Comparison of ENCODE assay signal across 20 mouse cellular contexts in the genomic region with DNA sequence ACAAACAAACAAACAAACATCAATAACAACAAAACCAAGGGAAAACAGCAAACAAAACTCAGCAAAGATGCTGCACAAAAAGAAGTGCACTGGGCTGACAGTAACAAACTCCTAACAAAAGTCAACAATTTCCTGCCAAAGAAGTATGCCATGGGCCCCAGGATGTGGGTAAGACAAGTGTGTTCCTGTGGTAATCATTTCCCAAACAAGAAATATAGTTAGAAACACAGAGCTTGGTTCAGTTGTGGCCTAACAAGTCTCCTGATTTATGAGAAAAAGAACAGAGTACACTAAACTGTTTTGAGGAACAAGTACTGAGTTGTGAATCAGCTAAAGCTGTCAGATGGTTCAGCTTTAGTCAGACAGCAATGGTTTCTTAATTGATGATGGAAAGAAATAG. TPM values are rescaled to one million over a fixed set of nuclear protein-coding genes. Genes with fewer than 3 reads are reported as not detected.
DNase-seq lines count a peak whose midpoint lies in the region; ATAC-seq and TF ChIP-seq lines count a peak whose summit lies in the region.
"Had no signal": no experiment of that assay in that cellular context is flagged by ENCODE, and none has a peak within 500 bp of the region (broad histone marks: within the 10 kb centered on the region; RNA-seq: fewer than 3 reads in every experiment).

No protein-coding gene starts in this region.

- H3K9me3 ChIP-seq in intestine, embryonic 15.5 days, result no peaks in the 10 kb centered on the region
- no peaks in the 10 kb centered on the region for H3K9me3 ChIP-seq in stomach, postnatal 0 days (ENCODE audit: control insufficient read depth, low read length)
- H3K9me3 ChIP-seq: embryonic facial prominence, embryonic 13.5 days; liver, embryonic 13.5 days; midbrain, embryonic 12.5 days; neural tube, embryonic 15.5 days had no signal

- H3K4me1 ChIP-seq in spleen, adult 2 months (ENCODE audit: control insufficient read depth, insufficient read depth, insufficient read length), result no peaks in the 10 kb centered on the region
- 0 out of 2 replicates have a peak, but pooled peaks cover 2% of the 10 kb centered on the region for H3K4me1 ChIP-seq in thymus, adult 2 months (replicated peaks; ENCODE audit: control insufficient read depth, insufficient read depth, low read length)
- no peaks in the 10 kb centered on the region for H3K4me1 ChIP-seq in intestine, embryonic 15.5 days (replicated peaks)
- H3K4me1 ChIP-seq in stomach, postnatal 0 days (replicated peaks; ENCODE audit: control insufficient read depth, insufficient read depth), result no peaks in the 10 kb centered on the region
- H3K4me1 ChIP-seq: embryonic facial prominence, embryonic 13.5 days; limb, embryonic 13.5 days; liver, embryonic 13.5 days; midbrain, embryonic 12.5 days; neural tube, embryonic 15.5 days had no signal

- H3K27ac ChIP-seq in spleen, adult 2 months (ENCODE audit: insufficient read depth, low read length), result no peak overlapping the region
- H3K27ac ChIP-seq in thymus, adult 2 months (ENCODE audit: control insufficient read depth, insufficient read depth, low read length), result no peak overlapping the region
- H3K27ac ChIP-seq in intestine, embryonic 15.5 days, result no peak overlapping the region
- no peak overlapping the region for H3K27ac ChIP-seq in stomach, postnatal 0 days (replicated peaks)
- H3K27ac ChIP-seq: embryonic facial prominence, embryonic 13.5 days; limb, embryonic 13.5 days; liver, embryonic 13.5 days; macrophage; midbrain, embryonic 12.5 days; neural tube, embryonic 15.5 days had no signal

- no peaks in the 10 kb centered on the region for H3K27me3 ChIP-seq in spleen, adult 2 months (ENCODE audit: control insufficient read depth, insufficient read depth, low read length)
- no peaks in the 10 kb centered on the region for H3K27me3 ChIP-seq in thymus, adult 2 months (ENCODE audit: control insufficient read depth, insufficient read depth, low read length)
- H3K27me3 ChIP-seq in intestine, embryonic 15.5 days (replicated peaks), result no peaks in the 10 kb centered on the region
- no peaks in the 10 kb centered on the region for H3K27me3 ChIP-seq in stomach, postnatal 0 days (ENCODE audit: control insufficient read depth, insufficient read depth, low read length)
- H3K27me3 ChIP-seq: embryonic facial prominence, embryonic 13.5 days; limb, embryonic 13.5 days; liver, embryonic 13.5 days; midbrain, embryonic 12.5 days; neural tube, embryonic 15.5 days had no signal

- no peaks in the 10 kb centered on the region for H3K36me3 ChIP-seq in spleen, adult 2 months (ENCODE audit: control insufficient read depth, insufficient read depth, low read length)
- H3K36me3 ChIP-seq in thymus, adult 2 months (ENCODE audit: control insufficient read depth, insufficient read depth, low read length), result no peaks in the 10 kb centered on the region
- no peaks in the 10 kb centered on the region for H3K36me3 ChIP-seq in intestine, embryonic 15.5 days
- no peaks in the 10 kb centered on the region for H3K36me3 ChIP-seq in stomach, postnatal 0 days (ENCODE audit: control insufficient read depth, insufficient read depth, low read length)
- H3K36me3 ChIP-seq: embryonic facial prominence, embryonic 13.5 days; limb, embryonic 13.5 days; liver, embryonic 13.5 days; midbrain, embryonic 12.5 days; neural tube, embryonic 15.5 days had no signal

- TF ChIP-seq CTCF in spleen, adult 2 months (IDR thresholded peaks at IDR 0.05; ENCODE audit: extremely low read depth, insufficient read depth, insufficient read length, insufficient replicate concordance), result no peak
- no peak for TF ChIP-seq CTCF in thymus, adult 2 months (IDR thresholded peaks at IDR 0.05; ENCODE audit: borderline replicate concordance, control insufficient read depth, extremely low read depth, insufficient read depth, low read length, poor library complexity)
- TF ChIP-seq CTCF in stomach, postnatal 0 days (IDR thresholded peaks at IDR 0.05; ENCODE audit: low read depth), result no peak

- H3K4me3 ChIP-seq in spleen, adult 2 months (ENCODE audit: extremely low read depth, insufficient read depth, insufficient read length), result no peak overlapping the region
- H3K4me3 ChIP-seq in thymus, adult 2 months (ENCODE audit: control insufficient read depth, insufficient read depth, low read length), result no peak overlapping the region
- H3K4me3 ChIP-seq in intestine, embryonic 15.5 days (replicated peaks), result no peak overlapping the region
- no peak overlapping the region for H3K4me3 ChIP-seq in stomach, postnatal 0 days (ENCODE audit: low read depth, low read length)
- H3K4me3 ChIP-seq: embryonic facial prominence, embryonic 13.5 days; limb, embryonic 13.5 days; liver, embryonic 13.5 days; midbrain, embryonic 12.5 days; neural tube, embryonic 15.5 days had no signal

- no peak for TF ChIP-seq EP300 in stomach, postnatal 0 days (optimal IDR thresholded peaks at IDR 0.05)

- DNase-seq in spleen, adult 2 months (ENCODE audit: low read depth in 1 of 2, low spot score in 2 of 2), result peak; percentile 11 to 18
- no peak for DNase-seq in spleen, postnatal 10 days (ENCODE audit: low spot score in 2 of 2)
- peak; percentile 29 for DNase-seq in thymus, adult 2 months
- DNase-seq in left cerebral cortex, adult 18-20 months (ENCODE audit: low spot score in 2 of 2), result no peak
- no peak for DNase-seq in stomach, postnatal 0 days (ENCODE audit: low spot score)
- DNase-seq: adrenal gland, adult 8-10 months; cerebellum, adult 9-10 months; gastrocnemius, postnatal 25 days; kidney, postnatal 4 days; liver, embryonic 13.5 days; lung, embryonic 14.5 days; right cerebral cortex, postnatal 25 days had no signal

- no peak for TF ChIP-seq POLR2A in spleen, adult 2 months (IDR thresholded peaks at IDR 0.05; ENCODE audit: low read depth, low read length)
- TF ChIP-seq POLR2A in thymus, adult 2 months (IDR thresholded peaks at IDR 0.05; ENCODE audit: control insufficient read depth, extremely low read depth, insufficient read depth, low read length, poor library complexity), result no peak

- peak; percentile 98 to 100 for ATAC-seq in hematopoietic stem cell, adult 5-6 weeks (replicated peaks in 1 of 2; ENCODE audit: insufficient read depth in 1 of 2, low FRiP score in 2 of 2, low TSS enrichment in 1 of 2, low read depth in 1 of 2, poor library complexity in 2 of 2, severe bottlenecking in 2 of 2)
- no peak for ATAC-seq in intestine, embryonic 15.5 days
- ATAC-seq in stomach, postnatal 0 days (ENCODE audit: low FRiP score, low TSS enrichment), result no peak
- ATAC-seq: forebrain, embryonic 16.5 days had no signal

- H3K9ac ChIP-seq in intestine, embryonic 15.5 days, result no peak overlapping the region
- H3K9ac ChIP-seq in stomach, postnatal 0 days (ENCODE audit: low read length), result no peak overlapping the region
- H3K9ac ChIP-seq: embryonic facial prominence, embryonic 13.5 days; limb, embryonic 13.5 days; liver, embryonic 13.5 days; lung, embryonic 14.5 days; midbrain, embryonic 12.5 days; neural tube, embryonic 15.5 days had no signal

- H3K4me2 ChIP-seq in intestine, embryonic 15.5 days (replicated peaks), result no peak overlapping the region
- no peak overlapping the region for H3K4me2 ChIP-seq in stomach, postnatal 0 days (replicated peaks; ENCODE audit: low read depth)
- H3K4me2 ChIP-seq: embryonic facial prominence, embryonic 13.5 days; limb, embryonic 13.5 days; liver, embryonic 13.5 days; lung, embryonic 14.5 days; midbrain, embryonic 12.5 days; neural tube, embryonic 15.5 days had no signal

RNA-seq across cellular contexts. Expression of a gene that starts 46.8 kb away (rescaled TPM):
- polyA plus RNA-seq in spleen, adult 2 months (2012; rRNA removed), result 0.04 and 0.05 TPM in 2 replicates
- total RNA-seq in hematopoietic stem cell, adult 5-6 weeks (2017), result 1.8 and 3.1 TPM in 2 replicates
- polyA plus RNA-seq in thymus, adult 2 months (2012; rRNA removed), result 0.17 and 0.18 TPM in 2 replicates
- 1 to 10 TPM; 1.3 to 1.6 TPM for total RNA-seq in left cerebral cortex, adult 18-20 months (2021)
- polyA plus RNA-seq in intestine, embryonic 15.5 days (2015; fragmentation: Nextera tagmentation; extraction: Ambion mirVana), result 0.04 and 0.21 TPM in 2 replicates
- polyA plus RNA-seq in stomach, postnatal 0 days (2015; fragmentation: Nextera tagmentation; extraction: Ambion mirVana), result 0.02 and 0.11 TPM in 2 replicates

Comparison
In these comparisons a context has a peak if more than half of its experiments do, and no peak if none do; other contexts are left out.
1. DNase-seq: peak in spleen, adult 2 months (2 of 2) and thymus, adult 2 months (single experiment); none in spleen, postnatal 10 days (0 of 2), left cerebral cortex, adult 18-20 months (0 of 2) and stomach, postnatal 0 days (single experiment).
2. ATAC-seq: peak in hematopoietic stem cell, adult 5-6 weeks (2 of 2); none in intestine, embryonic 15.5 days (single experiment) and stomach, postnatal 0 days (single experiment).